Mouse (Mus musculus) left cerebral cortex, postnatal 36 days (tissue): ENCODE results near the gene Poc1b. TPM values are rescaled to one million over a fixed set of nuclear protein-coding genes. Genes with fewer than 3 reads are reported as not detected.
A peak's percentile ranks its signal among the peaks of the same experiment; 100 is the strongest.
"Not testable (repeated sequence)": the region's sequence is repeated elsewhere in the genome, so short reads cannot be mapped to it uniquely, and the experiment has no call there.

Experiments
- DNase-seq, 2 experiments: peaks; one replicate each; pipeline ENCODE4 v3.0.0; 2021 to 2022; ENCODE audit warnings: low spot score in 2 of 2, mixed read lengths in 1 of 2
- intact Hi-C: fragments of 180-260 bp; cut with DNase I; formaldehyde crosslinking; loops from one replicate; pipeline ENCODE4 v1.15.1; 2025
- total RNA-seq, 2 experiments: library from RNA; stranded (reverse); gene quantifications; 2 replicates each; pipeline ENCODE4 v1.2.3; 2021

Gene Poc1b
- total RNA-seq, 2 experiments from 2014 or later = 6.0 to 8.3 TPM

GRCm38 (mm10) chr10:99209146-99209800, 102.4 kb downstream of the Poc1b start:
- no peak for DNase-seq
- intact Hi-C loops = no loop called here

- intact Hi-C loops = no loop called here
- DNase-seq = no peak
Measured at GRCm38 (mm10) chr10:99211021-99211420, 104.2 kb downstream of the Poc1b start.

GRCm38 (mm10) chr10:99211503-99212265, 104.8 kb downstream of the Poc1b start:
- no peak for DNase-seq
- intact Hi-C loops = no loop called here

DNA sequence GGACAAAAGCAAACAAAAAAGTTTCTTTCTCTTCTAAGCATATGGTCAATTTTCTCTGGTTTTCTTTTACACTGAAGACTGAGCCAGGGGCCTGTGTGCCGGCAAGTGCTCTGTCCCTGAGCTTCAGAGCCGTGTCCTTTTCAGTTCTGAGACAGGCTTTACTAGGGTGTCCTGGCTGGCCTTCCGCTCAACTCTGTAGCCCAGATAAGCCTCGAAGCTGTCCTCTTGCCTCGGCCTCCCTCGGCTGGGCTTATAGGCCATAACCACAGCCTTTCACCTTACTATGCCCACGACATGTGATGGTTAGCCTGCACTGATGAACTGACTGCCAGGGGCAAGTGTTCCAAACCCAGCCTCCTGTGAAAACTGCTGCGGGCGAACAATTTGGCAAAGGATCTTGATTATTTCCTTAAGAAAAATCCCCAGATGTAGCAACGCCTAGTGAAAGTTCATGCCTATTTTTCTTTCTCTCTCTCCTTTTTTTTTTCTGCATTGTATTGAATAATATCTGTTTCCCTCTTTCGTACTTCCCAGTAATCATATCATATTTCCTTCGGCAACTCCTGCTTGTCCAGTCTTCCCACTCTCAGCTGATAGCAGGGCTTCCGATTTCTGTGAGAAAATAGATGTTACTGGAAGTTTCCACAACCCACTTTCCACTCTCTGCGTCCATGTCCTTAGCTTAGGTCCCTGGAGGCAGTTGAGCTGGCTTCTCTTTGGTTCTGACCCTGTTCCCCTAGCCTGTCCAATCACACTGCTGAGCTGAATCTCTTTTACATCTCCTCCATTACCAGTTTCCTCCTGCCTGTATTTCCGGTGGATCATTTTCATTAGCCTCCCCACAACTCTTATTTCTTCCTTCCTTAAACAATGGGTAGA, 107.8 kb downstream of the Poc1b start:
- intact Hi-C loops = no loop called here
- no peak for DNase-seq

GRCm38 (mm10) chr10:99216570-99216969, 109.7 kb downstream of the Poc1b start:
- DNase-seq, intact Hi-C loops: not testable (repeated sequence)

- intact Hi-C loops = no loop called here
- DNase-seq = no peak
Measured at GRCm38 (mm10) chr10:99221540-99221939, 114.7 kb downstream of the Poc1b start.

DNA sequence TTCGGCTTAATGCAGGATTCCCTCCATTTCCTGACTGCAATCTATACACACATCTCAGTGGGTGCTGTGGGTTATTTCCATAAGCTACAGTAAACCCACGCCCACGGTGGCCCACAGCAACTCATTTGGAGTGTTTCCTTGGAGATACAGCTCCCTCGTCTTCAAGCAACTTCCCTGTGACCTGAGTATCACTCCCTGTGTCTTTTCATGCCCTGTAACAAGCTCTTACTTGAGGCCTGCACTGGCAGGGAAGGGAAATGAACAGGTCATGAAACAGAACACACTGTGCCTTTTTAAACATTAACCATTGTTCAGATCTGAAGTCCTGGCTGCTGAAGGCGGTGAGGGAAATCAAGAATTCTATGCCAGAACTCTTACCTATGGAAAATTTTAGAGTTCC, 115.9 kb downstream of the Poc1b start:
- intact Hi-C loops = no loop called here
- DNase-seq = peak in 1 of 2 experiments; percentile 49

DNA sequence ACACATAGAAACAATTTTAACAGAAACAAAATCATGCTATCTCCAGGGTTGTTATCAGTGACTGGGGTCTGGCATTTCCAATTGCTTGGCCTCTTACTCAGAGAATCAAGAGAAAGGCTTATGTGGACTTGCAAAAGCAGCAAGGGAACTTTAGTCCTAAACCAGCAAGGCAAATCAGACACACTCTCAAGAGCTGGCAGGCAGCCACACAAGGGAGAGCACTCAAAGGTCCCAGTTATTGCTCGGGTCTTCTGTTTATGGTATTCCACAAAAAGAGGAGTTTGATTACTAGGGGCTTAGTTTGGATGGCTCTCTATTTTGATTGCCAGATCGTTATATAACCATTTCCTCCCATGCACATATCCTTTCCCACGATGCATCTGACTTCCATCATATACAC, 117.4 kb downstream of the Poc1b start:
- intact Hi-C loops = no loop called here
- DNase-seq = no peak

GRCm38 (mm10) chr10:99226782-99227181, 119.9 kb downstream of the Poc1b start:
- no peak for DNase-seq
- intact Hi-C loops = no loop called here

- intact Hi-C loops = no loop called here
- peak; percentile 47 to 53 for DNase-seq
Measured at GRCm38 (mm10) chr10:99227968-99228864, 121.4 kb downstream of the Poc1b start.

DNA sequence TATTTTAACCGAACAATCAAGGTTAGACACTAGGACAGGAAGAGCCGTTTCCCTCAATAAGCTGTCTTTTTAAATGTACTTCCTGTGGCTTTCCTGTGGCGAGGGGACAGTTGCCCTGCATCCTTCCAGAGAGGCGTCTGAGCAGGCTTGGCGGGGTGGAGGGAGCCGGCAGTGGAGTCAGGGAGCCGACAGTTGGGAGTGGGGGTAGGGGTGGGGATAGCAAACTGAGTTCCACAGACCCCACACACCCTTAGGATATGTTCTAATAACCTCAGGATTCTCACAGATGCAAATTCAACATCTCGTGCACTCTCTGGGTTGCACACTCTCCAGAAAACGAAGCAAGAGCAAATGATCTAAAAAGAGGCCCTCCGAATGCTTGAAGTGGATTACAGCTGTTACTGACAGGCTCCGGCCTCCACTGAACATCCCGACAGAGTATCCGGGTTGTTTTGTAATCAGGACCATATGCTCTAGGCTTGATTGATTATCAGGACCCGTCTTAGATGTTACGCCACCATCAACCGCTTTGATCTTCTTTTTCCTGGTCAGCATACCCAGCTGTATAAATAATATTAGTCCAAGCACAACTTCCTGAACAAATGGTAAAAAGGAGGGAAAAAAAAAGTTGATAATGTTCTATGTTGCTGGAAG, 122.3 kb downstream of the Poc1b start:
- intact Hi-C loops = no loop called here
- DNase-seq = no peak

- DNase-seq = no peak
- intact Hi-C loops = no loop called here
Measured at GRCm38 (mm10) chr10:99232518-99233227, 125.8 kb downstream of the Poc1b start.

GRCm38 (mm10) chr10:99234336-99234735, 127.5 kb downstream of the Poc1b start:
- no peak for DNase-seq

GRCm38 (mm10) chr10:99235081-99235480, 128.2 kb downstream of the Poc1b start:
- intact Hi-C loops = no loop called here
- DNase-seq = no peak

More at GRCm38 (mm10) chr10:99234336-99234735, 127.5 kb downstream of the Poc1b start:
- intact Hi-C loops = no loop called here

- intact Hi-C loops = no loop called here
- DNase-seq = no peak
Measured at GRCm38 (mm10) chr10:99237205-99237832, 130.5 kb downstream of the Poc1b start.

GRCm38 (mm10) chr10:99238537-99238936, 131.7 kb downstream of the Poc1b start:
- intact Hi-C loops = no loop called here
- no peak for DNase-seq

- DNase-seq = no peak
- intact Hi-C loops = loop anchor here (5.0 kb wide), 1 partner anchor 74 kb away; no protein-coding TSS in a partner anchor
Measured at GRCm38 (mm10) chr10:99241284-99241828, 134.5 kb downstream of the Poc1b start.
